Mouse (Mus musculus) left cerebral cortex, postnatal 14 days (tissue): ENCODE data around the gene 2300002M23Rik. TPM values are rescaled to one million over a fixed set of nuclear protein-coding genes. Genes with fewer than 3 reads are reported as not detected.
A peak's percentile ranks its signal among the peaks of the same experiment; 100 is the strongest.

Experiments
- DNase-seq, 2 experiments: peaks; one replicate each; pipeline ENCODE4 v3.0.0; 2021 to 2022; ENCODE audit warnings: low spot score in 2 of 2, mixed read lengths in 1 of 2
- intact Hi-C: fragments of 180-260 bp; cut with DNase I; formaldehyde crosslinking; loops from one replicate; pipeline ENCODE4 v1.15.1; 2025
- long read RNA-seq, 2 experiments: library from polyadenylated mRNA; stranded (forward); transcript quantifications; one replicate each; pipeline ENCODE4 v2.0.0; 2021
- total RNA-seq, 2 experiments: library from RNA; stranded (reverse); gene quantifications; 2 replicates each; pipeline ENCODE4 v1.2.3; 2021

2300002M23Rik gene
- total RNA-seq: not detected
- long read RNA-seq, experiment 1: 0 reads
- long read RNA-seq, experiment 2: 0 reads

DNA sequence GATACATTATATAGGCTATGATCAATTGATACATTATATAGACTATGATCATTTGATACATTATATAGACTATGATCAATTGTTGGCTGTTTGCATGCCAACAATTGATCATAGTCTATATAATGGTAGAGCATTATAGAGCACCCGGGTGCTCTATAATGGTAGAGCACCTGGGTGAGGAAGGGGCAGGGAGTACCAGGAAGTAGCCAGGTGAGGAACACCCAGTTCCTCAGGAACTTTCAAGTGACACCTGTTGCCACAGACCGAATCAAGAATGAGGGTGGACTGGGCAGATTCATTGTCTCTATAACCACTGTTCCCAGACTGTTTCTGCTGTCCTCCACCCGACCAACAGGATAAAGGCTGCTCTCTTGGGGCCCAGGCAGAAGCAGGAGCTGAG lies at the start of gene 2300002M23Rik:
Gene 2300002M23Rik (plus strand): TSS at position 301 of the 400 bp plus-strand sequence.
- intact Hi-C loops: no loop called here
- no peak for DNase-seq

DNA sequence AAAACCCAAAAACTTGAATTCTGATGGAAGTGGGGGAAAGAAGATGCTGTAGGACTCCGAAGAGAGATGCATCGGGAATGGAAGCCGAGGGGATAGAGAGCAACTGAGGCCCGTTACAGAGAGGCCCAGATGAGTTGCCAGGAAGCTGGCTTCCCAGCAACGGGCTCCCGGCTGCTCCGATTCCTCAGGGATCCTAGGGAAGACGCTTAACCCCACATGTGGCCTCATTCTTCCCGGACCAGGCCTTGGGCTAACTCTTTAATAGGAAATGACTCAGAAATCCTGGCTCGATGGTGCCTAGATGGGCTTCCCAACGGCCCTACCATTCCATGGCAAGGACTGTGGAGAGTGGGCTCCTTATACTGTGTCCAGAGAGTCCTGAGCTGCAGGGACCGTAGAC lies 49.7 kb upstream of the 2300002M23Rik start:
- DNase-seq: no peak
- intact Hi-C loops: no loop called here

DNA sequence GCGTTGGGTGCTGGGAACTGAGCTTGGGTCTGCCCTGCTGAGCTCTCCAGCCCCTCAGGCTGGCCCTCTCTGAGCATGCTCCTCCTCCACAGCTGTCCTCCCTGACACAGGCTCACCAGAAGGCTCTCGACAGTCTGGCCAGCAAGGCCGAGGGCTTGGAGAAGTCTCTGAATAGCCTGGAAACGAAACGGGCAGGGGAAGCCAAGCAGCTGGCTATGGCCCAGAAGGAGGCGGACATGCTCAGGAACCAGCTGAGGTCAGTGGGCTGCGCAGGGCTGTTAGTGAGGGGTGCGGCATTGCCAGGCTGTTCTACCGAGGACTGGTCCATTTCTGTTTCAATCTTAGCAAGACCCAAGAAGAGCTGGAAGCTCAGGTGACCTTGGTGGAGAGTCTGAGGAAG lies 42.9 kb upstream of the 2300002M23Rik start:
- DNase-seq: no peak
- intact Hi-C loops: no loop called here

DNA sequence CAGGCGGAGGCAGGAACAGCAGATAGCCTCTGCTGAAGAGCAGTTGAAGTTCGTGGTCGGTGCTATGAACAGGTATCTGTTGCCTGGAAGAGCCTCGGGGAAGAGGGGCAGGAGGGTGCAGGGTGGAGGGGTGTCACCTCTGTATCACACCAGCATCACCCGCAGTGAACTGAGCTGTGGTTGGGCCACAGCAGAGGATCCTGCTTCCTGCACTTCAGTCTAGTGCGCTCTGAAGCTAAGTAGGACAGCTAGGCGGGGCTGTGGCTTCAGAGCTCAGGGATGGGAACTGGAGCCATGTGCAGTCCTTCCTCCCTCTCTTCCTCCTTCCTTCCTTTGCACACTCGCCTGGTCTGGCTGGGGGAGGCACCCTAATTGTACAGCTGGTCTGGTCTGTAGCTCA lies 40.6 kb upstream of the 2300002M23Rik start:
- no peak for DNase-seq
- intact Hi-C loops: no loop called here

DNA sequence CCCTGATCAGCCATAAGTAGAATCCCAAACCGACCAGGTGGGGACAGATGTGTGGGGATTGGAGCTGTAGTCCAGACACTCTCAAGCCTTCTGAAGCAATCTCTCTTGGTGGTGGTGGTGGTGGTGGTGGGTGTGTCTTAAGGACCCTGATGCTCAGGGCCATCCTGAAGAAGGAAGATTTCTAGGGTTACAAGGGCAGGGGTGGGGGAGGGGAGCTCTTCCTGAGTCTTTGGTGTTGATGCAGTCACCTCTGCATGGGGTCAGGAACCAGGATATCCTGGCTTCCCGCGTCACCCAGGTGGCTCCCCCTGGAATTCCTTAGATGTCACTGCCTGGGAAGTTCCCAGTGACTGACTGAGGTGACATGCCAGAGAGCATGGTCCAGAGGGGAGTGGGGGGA lies 34.9 kb upstream of the 2300002M23Rik start:
- intact Hi-C loops: no loop called here

DNA sequence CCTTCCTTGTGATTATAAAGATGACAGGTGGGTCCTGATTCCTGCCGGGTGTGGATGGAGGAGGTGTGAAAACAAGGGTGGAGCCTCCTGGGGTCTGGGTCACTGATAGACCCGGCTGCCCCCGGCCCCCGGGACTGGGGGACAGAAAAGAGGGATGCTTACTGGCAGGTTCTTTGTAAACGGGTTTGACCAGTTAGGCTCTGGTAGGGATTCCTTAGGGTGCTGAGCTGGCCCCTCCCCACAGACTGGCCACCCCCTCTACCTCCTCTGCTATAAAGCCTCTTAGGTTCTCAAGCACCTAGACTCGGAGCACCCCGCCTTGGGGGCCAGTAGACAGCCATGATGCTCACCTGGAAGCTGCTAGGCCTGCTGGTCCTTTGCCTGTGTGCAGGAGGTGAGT lies 34.3 kb upstream of the 2300002M23Rik start, which contains the start of gene Psors1c2:
Gene Psors1c2 (plus strand): TSS at position 301 of the 400 bp plus-strand sequence.
- no peak for DNase-seq
- intact Hi-C loops: no loop called here

More for the DNA sequence above, 34.9 kb upstream of the 2300002M23Rik start:
- no peak for DNase-seq

DNA sequence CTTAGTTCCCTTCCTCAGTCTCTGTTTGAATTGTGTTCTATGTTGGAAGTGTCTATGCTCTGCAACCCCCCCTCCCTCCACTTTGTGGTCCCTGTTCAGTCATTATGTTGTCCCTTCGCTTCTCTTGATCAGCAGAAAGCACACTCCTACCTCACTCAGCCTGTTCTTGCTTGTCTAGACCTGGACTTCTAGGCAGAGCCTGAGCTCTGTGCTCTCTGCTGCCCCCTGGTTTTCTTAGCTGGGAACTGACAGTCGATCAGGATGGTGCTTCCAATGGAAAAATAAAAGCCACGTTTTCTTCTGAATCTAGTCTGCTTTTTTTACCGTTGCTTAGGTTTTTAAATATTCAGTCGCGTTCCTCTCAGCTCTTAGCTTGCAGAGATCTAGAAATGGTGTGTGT lies 32.9 kb upstream of the 2300002M23Rik start:
- intact Hi-C loops: no loop called here
- peak; percentile 91 to 93 for DNase-seq

DNA sequence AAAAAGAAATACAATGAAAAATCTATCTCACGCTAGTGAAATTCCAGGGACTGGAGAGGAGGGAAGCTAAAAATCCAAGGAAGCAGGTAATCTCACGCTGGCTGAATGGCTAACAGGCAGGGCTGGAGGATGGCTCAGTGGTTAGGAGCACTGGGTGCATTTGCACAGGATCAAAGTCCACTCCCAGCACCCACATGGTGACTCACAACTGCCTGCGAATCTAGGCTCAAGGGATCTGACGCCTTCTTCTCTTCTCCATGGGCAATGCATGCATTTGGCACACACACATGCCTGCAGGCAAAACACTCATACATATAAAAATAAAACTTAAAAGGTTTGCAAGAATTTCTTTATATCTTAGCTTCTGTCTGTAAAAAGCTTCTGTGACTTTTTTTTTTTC lies 29.8 kb upstream of the 2300002M23Rik start:
- DNase-seq: no peak
- intact Hi-C loops: no loop called here

DNA sequence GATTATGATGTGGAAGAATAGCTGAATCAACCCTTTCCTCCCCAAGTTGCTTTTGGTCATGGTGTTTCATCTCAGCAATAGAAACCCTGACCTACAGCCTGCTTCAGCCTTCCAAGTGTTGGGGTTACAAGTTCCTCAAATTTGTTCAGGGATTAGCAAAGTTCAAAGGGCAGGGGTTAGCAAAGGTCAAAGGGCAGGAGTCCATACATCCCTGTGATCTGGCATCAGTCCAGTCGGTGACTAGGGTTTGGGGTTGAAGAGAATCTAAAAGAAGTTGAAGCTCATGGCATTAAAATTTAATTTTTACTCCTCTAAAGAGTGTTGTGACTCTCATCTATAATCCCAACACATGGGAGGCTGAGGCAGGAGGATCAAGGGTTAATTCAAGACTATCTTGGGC lies 28.8 kb upstream of the 2300002M23Rik start:
- intact Hi-C loops: no loop called here
- no peak for DNase-seq

DNA sequence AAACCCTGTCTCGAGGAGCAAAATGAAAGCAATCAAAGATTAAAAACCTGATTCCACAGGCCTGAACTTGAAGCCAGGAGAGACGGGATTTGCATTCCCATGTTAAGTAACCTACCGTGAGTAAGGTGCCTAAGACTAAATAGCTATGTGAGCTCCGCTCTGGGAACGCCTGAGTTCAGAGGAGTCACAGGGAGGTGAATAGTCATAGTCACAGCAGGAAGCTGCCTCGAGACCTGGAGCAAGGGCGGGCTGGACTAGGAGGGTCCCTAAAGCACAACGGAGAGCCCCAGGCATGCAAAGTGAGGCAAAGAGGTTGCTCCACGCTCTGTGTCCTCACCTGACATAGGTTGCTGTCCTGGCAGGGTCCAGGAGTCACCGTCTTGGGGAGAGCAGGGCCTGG lies 27.7 kb upstream of the 2300002M23Rik start:
- DNase-seq: no peak
- intact Hi-C loops: no loop called here

DNA sequence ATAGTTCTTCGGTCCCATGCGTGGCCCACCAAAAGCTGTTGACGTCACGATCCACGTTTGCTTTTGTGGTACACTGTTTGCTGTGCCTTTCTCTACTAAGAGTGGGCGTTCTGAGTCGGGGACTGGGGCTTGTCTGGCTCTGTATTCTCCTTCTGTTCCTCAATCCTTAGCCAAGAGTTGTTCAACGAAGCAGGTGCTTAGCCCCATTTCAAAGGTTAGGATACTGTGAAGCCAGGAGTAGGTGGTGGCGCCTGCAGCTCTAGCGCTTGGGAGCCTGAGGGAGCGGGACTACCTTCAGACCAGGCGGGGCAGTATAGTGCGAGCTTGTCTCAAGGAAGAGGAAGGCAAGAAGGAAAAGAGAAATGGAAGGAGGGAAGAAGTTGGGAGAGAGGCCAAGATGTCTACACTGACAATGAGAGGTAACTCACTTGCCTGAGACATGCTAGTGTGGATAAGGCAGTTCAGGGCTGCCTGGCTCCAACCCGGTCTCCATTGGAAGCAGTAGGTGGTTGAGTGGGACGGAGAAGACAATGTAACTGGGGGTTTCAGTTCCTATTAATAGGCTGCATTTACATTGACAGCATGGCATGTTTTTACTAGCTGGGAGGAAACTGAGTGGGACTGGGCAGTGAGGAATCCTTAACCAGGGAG lies 24.4 kb upstream of the 2300002M23Rik start:
- intact Hi-C loops: no loop called here
- peak; percentile 33 to 56 for DNase-seq

DNA sequence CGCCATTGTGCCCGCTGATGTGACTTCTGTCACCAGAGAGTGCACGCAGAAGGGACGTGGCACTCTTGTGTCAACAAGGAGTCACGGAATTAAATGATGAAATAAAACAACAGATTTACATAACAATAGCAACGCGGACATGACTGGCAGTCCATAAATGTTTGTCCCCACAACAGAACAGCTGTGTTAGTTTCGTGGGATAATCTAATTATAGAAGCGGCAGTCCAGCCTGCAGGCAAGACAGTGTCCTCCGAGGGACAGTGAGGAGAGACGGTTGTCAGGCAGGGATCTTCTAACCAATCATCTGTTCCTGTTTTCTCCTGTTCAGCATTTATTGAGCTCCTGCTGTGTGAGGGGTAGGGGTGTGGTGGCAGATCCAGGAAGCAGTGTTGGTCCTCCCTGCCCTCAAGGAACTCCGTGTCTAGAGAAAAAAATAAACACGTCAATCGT lies 23.8 kb upstream of the 2300002M23Rik start:
- intact Hi-C loops: no loop called here
- no peak for DNase-seq

DNA sequence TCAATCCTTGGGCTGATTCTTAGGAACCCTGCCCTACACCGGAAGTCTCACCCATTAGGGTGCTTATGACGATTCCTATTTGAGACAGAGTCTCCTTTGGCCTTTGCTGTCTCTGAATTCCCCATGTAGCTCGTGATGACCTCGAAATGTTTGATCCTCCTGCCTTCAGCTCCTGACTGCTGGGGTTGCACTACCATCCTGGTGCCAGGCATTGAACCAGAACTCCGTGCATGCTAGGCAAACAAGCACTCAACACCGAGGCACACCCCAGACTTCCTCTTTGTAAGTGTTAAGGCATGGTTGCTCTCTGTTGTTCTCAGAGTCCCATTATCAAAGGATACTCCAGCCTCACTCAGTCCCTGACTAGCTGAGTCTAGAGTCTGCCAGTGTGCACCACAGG lies 23.2 kb upstream of the 2300002M23Rik start:
- intact Hi-C loops: no loop called here
- DNase-seq: no peak

DNA sequence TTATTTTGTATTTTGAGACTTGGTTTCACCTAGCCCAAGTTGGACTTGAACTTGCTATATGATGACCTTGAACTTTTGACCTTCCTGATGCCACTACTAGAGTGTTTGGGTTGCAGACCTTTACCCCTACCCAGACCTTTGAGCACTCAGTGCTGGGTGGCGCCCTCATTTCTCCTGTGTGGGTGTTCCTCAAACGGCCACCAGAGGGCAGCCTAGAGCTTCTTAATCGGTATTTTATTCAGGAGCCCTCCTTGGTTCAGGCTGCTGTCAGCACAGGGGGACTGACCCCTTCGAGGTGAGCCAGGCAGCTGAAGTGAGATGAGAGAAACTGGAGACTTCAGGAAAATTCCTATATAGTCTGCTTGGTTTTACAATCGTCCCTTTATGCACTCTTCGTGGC lies 22.6 kb upstream of the 2300002M23Rik start:
- intact Hi-C loops: no loop called here
- DNase-seq: peak; percentile 58 to 70

DNA sequence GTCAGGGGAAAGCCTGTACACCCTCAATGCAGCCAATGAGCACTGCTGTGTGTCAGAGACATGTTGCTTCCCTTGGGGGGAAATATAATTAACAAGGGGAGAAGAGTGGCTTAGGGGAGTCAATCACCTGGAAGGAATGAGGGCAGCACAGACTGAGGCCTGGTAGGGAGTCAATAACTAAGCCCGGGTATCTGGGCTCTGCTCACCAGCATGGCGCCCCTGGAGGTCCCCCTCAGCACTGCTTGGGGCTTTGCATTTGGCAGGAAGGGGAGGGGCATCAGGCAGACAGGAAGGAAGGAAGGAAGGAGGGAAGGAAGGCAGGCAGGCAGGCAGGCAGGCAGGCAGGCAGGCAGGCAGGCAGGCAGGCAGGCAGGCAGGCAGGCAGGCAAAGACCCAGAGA lies 19.8 kb upstream of the 2300002M23Rik start:
- no peak for DNase-seq
- intact Hi-C loops: no loop called here

DNA sequence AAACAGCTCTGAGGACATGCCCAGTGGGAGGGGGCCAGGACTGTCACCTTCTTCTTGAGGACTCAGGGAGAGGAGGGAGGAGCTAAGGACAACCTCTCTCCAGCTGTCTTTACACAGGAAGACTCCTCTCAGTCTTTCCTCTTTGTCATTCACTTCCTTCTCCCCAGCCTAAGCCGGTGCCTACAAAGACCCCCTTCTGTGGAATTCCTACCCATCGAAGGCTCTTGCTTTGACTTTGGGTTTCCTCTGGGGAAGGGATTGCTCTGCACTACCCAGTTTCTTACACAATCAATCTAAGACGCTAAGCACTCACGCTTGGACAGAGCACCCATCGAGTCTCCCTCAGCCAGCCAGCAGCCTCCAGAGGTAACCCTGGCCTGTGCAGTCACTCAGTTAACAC lies 18.6 kb upstream of the 2300002M23Rik start:
- intact Hi-C loops: no loop called here
- no peak for DNase-seq

DNA sequence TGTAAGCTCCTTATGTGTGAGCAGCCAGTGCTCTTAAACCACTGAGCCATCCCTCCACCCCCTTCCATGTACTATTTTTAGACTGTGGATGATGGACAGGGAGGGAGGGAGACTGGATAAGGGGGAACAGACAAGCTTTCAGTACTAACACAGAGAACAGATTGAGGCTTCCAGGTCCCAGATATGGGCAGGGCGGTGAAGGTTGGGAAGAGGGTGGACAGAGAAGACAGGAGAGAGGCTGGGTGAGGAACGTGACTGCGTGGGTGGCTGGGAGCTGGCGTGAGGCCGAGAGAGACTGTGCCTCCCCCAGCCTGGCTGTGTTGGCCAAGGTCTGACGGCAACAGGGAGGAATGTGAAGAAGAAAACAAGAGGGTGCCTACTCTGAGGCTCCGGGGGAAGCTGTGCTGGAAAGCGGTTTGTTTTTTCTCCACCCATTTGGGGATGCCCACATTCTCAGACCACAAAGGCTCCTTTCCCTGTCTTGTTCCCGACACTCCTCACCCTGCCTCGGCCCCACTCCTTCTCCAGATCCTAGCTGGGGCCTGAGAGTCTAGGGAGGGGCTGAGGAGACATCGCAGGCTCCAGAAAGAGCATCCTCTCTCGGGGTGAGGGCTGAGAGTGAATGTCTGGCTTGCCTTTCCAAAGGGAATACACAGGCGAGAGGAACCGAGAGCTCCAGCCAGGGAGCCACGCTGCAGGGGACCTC lies 17.7 kb upstream of the 2300002M23Rik start:
- peak; percentile 78 to 92 for DNase-seq
- intact Hi-C loops: no loop called here

DNA sequence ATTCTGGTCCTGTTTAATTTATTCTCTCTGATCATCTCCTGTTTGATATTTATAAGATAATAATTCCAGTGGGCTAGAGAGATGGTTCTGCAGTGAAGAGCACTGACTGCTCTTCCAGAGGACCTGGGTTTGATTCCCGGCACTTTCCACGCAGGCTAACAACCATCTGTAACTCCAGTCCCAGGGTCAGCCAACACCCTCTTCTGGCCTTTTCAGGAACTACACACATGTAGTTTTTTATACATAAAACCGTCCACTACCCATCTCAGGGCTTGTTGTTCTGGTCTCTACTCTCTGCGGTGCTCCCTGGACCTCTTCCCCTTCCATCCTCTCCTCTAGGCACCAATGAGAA lies 17.1 kb upstream of the 2300002M23Rik start:
- intact Hi-C loops: no loop called here
- no peak for DNase-seq

DNA sequence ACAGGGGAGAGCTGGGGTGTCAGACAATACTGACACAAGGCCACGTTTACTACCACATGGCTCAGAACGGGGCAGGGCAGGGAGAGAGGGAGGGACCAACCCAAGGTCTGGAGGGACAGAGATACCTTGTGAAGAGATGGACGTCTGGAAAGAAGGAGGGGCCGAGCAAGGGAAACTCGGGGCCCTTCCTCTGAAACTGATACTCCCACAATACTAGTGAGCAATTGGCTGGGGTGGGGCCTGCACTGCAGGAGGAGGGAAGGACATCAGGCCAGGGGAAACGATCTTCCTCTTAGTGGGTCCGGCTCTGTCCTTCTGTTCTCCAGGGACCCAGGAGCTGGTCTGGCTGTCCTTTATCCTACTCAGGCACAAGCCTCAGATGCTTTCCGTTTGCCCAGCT lies 16.4 kb upstream of the 2300002M23Rik start:
- DNase-seq: no peak
- intact Hi-C loops: no loop called here

DNA sequence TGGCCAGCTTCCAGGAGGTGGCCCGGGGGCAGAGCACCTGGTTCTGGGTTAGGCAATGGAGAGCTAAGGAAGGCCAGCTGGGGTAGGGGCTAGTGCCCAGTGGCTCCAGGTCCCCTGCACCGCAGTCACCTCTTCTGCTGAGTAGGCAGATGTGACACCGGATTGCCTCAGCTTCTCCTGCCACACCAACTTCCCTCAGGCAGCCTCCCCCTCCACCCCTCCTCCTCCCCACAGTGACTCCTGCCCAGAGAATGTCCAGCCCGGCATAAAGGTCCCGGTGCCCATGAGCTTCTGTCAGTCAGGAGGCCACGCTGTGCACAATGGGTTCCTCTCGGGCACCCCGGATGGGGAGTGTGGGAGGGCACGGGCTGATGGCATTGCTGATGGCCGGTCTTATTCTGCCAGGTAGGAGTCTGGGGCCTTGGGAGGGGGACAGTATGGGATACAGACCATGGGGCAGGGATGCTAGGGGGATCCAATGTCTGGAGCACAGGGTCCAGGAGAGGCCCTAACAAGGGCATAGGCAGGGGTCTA lies 15.3 kb upstream of the 2300002M23Rik start, which contains the start of gene Cdsn:
Gene Cdsn (plus strand): TSS at position 248 of the 534 bp plus-strand sequence.
- intact Hi-C loops: no loop called here
- no peak for DNase-seq

DNA sequence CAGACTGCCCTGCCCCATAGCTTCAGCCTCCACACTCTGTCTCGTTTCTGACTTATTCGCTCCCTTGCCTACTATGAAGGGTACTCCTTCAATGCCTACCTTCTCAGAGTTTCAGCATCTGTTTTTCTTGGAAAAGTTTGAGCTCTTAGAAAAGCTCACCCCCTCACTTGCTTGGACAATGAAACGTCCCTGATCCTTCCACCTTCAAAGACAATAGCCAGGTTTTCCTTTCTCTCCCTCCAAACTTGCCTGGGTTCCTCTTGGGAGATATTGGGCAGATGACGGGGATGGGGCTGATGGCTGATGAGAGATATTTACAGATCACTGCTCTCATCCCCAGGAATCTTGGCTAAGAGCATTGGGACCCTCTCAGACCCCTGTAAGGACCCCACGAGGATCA lies 12.9 kb upstream of the 2300002M23Rik start:
- no peak for DNase-seq
- intact Hi-C loops: no loop called here
